Mouse (Mus musculus) testis, adult 2 months (tissue): ENCODE measurements around the gene Grip1. TPM values are rescaled to one million over a fixed set of nuclear protein-coding genes. Genes with fewer than 3 reads are reported as not detected.

Experiments used
- H3K27ac ChIP-seq: fragments of 200-500 bp; 2 replicates; pipeline ENCODE4 v1.5.1; 2012; ENCODE audit warnings: low read depth, low read length; ENCODE audit not compliant: control insufficient read depth, insufficient read depth
- H3K27me3 ChIP-seq: fragments of 200-500 bp; 2 replicates; pipeline ENCODE4 v1.6.1; 2012; ENCODE audit warnings: mild to moderate bottlenecking, low read length, moderate library complexity; ENCODE audit not compliant: control insufficient read depth, insufficient read depth
- H3K36me3 ChIP-seq: fragments of 200-500 bp; 2 replicates; pipeline ENCODE4 v1.6.1; 2012; ENCODE audit warnings: mild to moderate bottlenecking, low read length; ENCODE audit not compliant: control insufficient read depth, insufficient read depth
- H3K4me1 ChIP-seq: fragments of 200-500 bp; 2 replicates; pipeline ENCODE4 v1.6.1; 2012; ENCODE audit warnings: low read length; ENCODE audit not compliant: control insufficient read depth, insufficient read depth
- H3K4me3 ChIP-seq: fragments of 200-500 bp; 2 replicates; pipeline ENCODE4 v1.5.1; 2012; ENCODE audit warnings: low read depth, mild to moderate bottlenecking, low read length, moderate library complexity, mixed read lengths; ENCODE audit not compliant: control insufficient read depth
- CTCF ChIP-seq: fragments of 200-500 bp; IDR thresholded peaks from 2 replicates; pipeline ENCODE4 v1.5.1; 2012; ENCODE audit warnings: low read depth, mild to moderate bottlenecking, inconsistent platforms, low read length, moderate library complexity; ENCODE audit not compliant: control insufficient read depth, insufficient read depth, insufficient replicate concordance
- POLR2A ChIP-seq: fragments of 200-500 bp; IDR thresholded peaks from 2 replicates; pipeline ENCODE4 v1.6.1; 2012; ENCODE audit warnings: low read depth, mild to moderate bottlenecking, inconsistent platforms, low read length, moderate library complexity; ENCODE audit not compliant: control insufficient read depth
- polyA plus RNA-seq: library from polyadenylated mRNA; depleted of rRNA; stranded (reverse); fragments of >200 nt; gene quantifications from 2 replicates; pipeline ENCODE4 v1.2.3, GENCODE M21; 2012; rRNA removed

The Grip1 gene
- polyA plus RNA-seq, result 80.8 and 84.3 TPM in 2 replicates

DNA sequence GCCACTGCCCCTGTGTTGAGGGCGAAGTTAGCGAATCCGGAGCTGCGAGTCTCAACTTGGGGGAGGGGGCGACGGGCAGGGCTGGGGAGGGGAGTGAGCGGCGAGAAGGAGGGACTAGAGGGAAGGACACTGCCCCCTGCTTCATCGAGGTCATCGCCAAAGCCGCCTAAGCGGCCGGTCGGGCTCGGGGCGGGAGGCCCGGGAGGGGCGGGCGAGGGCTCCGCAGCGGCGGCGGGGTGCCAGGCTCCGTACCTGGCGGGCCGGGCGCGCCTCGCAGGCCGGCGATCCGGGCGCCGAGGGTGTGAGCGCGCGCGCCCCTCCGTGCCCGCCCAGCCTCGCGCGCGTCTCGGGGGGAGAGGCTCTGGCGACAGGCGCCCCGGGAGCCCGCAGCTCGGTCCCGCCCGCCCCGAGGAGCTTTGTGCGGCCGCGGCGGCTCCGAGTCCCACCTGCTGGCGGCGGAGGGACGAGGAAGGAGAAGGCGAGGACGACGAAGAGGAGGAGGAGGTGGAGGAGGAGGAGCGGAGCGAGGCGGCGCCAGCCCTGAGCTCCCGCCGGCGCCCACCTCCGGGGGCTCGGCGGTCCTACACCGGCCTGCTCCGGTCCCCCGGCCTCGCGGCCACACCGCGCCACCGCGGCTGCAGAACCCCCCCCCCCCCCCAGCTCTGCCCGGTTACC lies at the start of gene Grip1:
Gene Grip1 (plus strand): TSS at position 400 of the 675 bp plus-strand sequence.
- no peak for TF ChIP-seq POLR2A
- TF ChIP-seq CTCF, result no peak
- Histone ChIP-seq H3K4me3 (peak within 1 kb of the TSS; percentile 56), H3K27ac (peak within 1 kb of the TSS; percentile 36; the same call in 1 of the 2 replicates), H3K27me3 (0 out of 2 replicates have a peak, but pooled peaks cover 4% of the 10 kb centered on the region), H3K4me1 (peaks cover 12% of the 10 kb centered on the region), H3K36me3 (no peaks in the 10 kb centered on the region)

DNA sequence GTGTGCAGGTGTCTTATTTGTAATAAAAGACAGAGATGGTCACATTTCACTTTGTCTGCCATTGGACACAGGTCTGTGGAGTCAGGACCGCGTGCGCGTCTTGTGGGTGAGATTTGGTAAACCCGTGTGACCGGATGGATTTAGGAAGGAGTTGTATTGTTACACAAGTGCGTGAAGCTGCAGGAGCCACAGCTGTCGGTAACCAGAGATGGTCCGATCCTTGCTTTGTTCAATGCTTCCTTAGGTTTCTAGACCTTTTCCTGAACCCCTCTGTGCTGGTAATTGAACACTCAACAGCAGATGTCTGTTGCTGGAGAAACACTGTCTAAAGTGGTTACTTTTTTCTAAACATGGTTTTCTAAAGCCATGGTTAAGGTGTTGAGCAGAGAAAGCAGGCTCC lies 48.5 kb upstream of the Grip1 start:
- Histone ChIP-seq H3K27ac (no peak overlapping the region), H3K36me3 (no peaks in the 10 kb centered on the region), H3K4me3 (peak overlapping the region; percentile 55), H3K27me3 (no peaks in the 10 kb centered on the region), H3K4me1 (no peaks in the 10 kb centered on the region; the same call in none of the 2 replicates)
- no peak for TF ChIP-seq POLR2A
- TF ChIP-seq CTCF, result no peak

DNA sequence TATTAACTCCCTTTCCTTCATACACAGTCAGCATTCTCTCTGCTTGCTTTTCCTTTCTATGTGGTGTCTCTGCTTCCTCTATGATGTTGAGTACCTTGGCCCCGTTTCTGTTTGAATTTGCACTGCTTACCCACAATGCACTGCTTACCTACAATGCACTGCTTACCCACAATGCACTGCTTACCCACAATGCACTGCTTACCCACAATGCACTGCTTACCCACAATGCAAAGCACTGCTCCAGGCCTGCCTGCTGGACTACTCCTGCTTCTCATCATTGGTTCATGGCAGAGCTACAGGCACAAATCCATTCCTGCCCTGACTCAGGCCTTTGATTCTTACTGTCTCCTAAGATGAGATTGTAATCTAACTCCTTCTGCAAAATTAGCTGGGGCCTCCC lies 48.0 kb upstream of the Grip1 start:
- Histone ChIP-seq H3K4me1 (no peaks in the 10 kb centered on the region; the same call in none of the 2 replicates), H3K27ac (no peak overlapping the region), H3K4me3 (no peak overlapping the region; the same call in 1 of the 2 replicates), H3K36me3 (no peaks in the 10 kb centered on the region), H3K27me3 (no peaks in the 10 kb centered on the region)
- TF ChIP-seq CTCF (no peak), POLR2A (peak; percentile 39; the same call in 1 of the 2 replicates)

DNA sequence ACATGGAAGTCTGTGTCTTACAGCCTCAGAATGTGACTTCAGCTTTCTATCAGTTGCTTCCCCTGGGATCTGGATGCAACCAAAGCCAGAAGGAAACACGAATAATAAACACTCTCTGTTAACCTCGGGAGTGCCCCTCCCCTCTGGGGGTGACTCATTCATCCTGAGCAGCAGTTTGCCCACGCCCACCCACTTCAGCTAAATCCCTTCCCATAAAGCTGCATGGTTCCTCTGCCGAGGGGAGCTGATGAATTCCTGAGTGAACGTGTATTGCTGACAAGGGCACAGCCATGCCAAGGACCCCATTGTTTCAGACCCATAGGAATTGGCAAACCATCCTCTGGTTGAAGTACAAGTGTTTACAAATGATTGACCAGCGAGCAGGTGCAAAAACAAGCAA lies 45.3 kb upstream of the Grip1 start:
- Histone ChIP-seq H3K27me3 (no peaks in the 10 kb centered on the region), H3K27ac (no peak overlapping the region), H3K4me1 (peaks cover 2% of the 10 kb centered on the region), H3K4me3 (no peak overlapping the region), H3K36me3 (no peaks in the 10 kb centered on the region)
- no peak for TF ChIP-seq CTCF
- TF ChIP-seq POLR2A, result no peak

DNA sequence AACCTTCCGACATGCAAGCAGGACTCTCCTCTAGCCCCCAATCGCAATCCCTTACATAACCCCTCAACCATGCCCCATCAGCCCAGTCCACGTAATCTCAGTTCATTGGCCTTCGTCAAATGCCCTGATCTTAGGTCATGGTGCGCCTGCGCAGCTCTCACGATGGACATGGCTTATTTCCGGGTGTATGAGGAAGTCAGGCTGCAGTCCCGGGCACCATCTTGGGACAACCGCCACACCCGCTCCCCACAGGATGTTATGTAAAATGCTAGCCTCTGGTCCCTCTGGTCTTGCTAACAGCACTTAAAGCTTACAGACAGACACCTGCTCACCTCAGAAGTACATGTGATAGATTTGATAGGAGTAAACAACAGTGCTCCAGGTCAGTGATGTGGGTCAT lies 40.4 kb upstream of the Grip1 start:
- no peaks in the 10 kb centered on the region for H3K27me3 ChIP-seq
- no peaks in the 10 kb centered on the region for H3K36me3 ChIP-seq
- peak overlapping the region; percentile 86 for H3K4me3 ChIP-seq
- H3K4me1 ChIP-seq, result peaks cover 9% of the 10 kb centered on the region
- peak overlapping the region; percentile 78 for H3K27ac ChIP-seq
- TF ChIP-seq POLR2A (peak; percentile 84), CTCF (no peak)

DNA sequence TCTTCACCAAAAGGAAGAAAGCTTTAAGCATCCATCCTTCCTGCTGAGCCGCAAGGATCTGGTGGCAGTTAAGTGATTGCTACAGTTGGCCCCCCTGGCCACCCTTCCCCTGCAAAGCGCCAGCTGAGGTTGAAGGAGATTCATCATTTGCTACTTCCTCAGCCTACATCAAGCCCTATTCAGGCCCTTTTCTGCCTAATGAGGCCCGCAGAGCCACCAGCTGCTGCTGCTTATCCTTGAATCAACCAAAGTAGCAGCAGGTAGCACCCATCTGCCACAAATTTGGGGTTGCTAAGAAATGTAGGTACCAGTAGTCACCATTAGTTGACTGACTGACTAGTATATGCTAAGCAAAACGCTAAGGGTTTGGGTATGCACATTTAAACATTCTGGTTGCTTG lies 38.5 kb upstream of the Grip1 start:
- Histone ChIP-seq H3K4me3 (no peak overlapping the region; the same call in 1 of the 2 replicates), H3K4me1 (peaks cover 9% of the 10 kb centered on the region), H3K36me3 (no peaks in the 10 kb centered on the region), H3K27ac (no peak overlapping the region), H3K27me3 (no peaks in the 10 kb centered on the region)
- TF ChIP-seq POLR2A (no peak), CTCF (no peak)

DNA sequence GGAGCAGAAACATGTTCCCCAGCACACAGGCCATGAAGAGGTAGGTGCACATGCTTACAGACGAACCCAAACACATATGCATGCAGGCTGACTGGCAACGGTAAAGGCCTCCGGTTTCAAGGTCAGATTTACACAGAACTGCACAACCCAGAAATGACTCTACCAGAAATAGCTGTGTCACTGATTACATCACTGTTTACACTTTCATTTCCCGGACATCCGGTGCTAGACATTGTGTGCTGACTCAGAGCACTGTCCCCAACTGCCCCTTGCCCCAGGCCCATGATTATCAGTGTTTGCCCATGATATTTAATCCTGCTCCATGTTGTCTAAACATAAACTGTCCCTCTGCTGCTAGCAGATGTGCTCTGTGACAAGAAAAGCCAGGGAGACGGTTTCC lies 32.2 kb upstream of the Grip1 start:
- Histone ChIP-seq H3K4me1 (peaks cover 4% of the 10 kb centered on the region), H3K27me3 (no peaks in the 10 kb centered on the region), H3K27ac (no peak overlapping the region; the same call in 1 of the 2 replicates), H3K4me3 (no peak overlapping the region), H3K36me3 (no peaks in the 10 kb centered on the region)
- TF ChIP-seq CTCF, result no peak
- no peak for TF ChIP-seq POLR2A
